Mouse (Mus musculus) kidney, adult 9 months (tissue): ENCODE results near the gene Noc3l.

Experiments used
- DNase-seq: peaks from one replicate; pipeline ENCODE4 v3.0.0; 2022

The Noc3l gene

DNA sequence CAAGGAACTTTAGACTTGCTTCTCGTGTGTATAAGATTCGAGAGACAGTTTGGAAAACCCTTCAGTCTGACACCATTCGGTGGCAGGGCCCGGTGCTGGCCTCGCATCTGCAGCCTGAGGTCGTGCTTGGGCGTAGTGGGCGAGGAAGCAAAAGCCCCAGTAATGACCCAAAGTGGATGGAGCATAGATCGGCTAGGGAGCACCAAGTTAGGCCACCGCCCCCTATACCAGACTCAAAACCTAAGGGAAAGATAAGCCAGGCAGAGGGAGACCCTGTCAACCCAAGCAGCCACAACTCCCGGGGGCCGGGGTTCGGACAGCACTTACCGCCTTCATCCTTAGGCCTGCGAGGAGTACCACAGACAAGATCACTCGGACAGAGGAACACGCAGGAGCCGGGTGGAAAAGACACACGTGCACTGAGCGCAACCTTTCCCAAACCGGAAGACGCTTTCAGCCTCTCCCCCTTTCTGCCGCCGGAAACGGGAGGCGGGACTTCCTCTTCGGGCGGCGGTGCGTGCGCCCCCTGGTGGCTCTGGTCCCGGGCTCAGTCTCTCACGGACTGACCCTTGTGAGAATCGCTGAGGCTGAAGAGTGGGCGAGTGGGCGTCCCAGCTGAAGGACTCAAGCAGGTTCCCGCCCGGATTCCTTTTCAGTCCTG, at the start of gene Noc3l:
TSS of gene Noc3l (minus strand) at position 472 of the 661 bp plus-strand sequence.
- peak; percentile 93 for DNase-seq

DNA sequence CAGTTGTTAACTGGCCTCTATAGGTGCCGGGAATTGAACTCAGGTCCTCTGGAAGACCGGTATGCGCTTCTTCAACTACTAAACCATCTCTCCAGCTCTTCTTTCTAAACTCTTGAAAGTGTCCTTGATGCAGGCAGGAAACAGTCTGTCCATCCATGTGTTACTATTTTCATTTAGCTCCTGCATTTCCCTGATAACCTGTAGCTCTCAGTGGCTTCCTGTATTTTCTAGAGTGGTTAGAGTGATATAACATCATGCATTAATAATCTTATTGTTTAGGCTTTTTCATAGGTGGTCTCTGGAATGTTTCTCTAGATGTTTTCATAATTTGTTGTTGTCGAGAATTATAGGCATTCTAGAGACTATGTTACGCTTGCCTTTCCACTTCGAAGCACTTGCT, 43.5 kb upstream of the Noc3l start:
- DNase-seq, result no peak

DNA sequence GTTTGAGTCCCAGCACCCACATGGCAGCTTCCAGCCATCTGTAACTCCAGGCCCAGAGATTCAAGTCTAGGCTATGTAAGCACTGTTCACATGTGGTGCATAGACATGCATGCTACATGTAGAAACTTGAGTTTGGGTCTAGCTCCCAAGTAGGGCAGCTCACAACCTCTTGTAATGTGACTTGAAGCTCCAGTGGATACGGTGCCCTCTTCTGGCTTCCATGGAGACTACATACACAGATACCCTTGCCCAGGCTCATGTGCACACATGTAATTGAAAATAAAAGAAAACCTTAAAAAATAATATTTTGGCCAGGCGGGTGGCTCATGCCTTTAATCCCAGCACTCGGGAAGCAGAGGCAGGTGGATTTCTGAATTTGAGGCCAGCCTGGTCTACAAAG, 39.2 kb upstream of the Noc3l start:
- DNase-seq, result no peak

DNA sequence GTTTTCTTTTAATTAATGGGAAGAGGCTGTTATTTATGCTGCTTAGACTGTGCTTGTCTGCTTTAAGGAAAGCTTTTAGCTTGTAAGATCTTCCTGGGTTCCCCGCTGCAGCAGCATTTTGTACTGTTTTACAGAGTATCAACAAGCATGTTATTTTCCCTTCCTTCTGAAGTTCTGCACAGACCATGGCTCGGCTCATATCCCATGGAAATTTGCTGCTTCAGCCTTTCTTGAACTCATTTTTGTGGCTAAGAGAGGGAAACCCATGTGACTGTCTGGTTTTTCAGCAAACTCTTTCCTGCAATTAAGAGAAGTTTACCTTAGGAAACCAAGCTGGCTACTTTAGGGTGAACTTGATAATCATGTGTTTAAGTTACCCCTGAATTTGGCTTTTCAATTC, 27.3 kb upstream of the Noc3l start:
- DNase-seq, result no peak

DNA sequence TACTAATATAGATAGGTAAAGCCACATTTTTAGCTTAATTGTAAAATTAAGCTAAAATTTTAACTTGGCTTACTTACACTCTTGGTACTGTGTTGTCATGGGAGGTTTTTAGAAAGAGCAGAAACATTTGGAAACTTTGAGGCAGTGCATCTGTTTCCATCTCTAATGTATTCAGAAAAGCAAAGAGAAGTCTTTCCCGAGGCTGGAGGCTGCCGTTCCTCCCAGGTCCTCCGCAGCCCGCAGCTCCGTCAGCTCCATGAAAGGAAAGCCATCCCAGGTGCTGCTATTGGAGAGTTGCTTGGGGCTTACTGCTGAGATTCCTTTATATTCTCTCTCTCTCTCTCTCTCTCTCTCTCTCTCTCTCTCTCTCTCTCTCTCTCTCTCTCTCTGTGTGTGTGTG, 25.8 kb upstream of the Noc3l start:
- no peak for DNase-seq

DNA sequence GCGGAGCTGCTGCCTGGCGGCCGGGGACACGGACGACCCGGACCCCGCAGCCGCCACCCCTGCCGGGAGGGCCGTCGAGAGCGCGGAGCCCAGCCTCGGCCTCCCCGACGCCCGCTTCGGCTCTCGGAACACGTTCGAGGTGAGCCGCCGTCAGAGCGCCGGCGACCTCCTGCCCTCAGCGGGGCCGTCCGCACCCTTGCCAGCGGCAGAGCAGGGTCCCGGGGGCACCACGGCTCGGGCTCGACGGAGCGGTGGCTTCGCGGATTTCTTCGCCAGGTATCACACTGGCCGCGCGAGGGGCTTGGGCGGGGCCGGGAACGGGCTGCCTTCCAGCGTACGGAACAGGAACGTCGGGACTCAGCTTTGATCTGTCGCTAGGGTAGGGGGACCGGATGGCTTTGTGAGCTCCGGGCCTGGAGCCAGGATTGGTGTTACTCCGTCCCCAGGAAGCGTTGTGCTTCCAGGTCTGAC, 18.2 kb upstream of the Noc3l start:
- peak; percentile 50 for DNase-seq

DNA sequence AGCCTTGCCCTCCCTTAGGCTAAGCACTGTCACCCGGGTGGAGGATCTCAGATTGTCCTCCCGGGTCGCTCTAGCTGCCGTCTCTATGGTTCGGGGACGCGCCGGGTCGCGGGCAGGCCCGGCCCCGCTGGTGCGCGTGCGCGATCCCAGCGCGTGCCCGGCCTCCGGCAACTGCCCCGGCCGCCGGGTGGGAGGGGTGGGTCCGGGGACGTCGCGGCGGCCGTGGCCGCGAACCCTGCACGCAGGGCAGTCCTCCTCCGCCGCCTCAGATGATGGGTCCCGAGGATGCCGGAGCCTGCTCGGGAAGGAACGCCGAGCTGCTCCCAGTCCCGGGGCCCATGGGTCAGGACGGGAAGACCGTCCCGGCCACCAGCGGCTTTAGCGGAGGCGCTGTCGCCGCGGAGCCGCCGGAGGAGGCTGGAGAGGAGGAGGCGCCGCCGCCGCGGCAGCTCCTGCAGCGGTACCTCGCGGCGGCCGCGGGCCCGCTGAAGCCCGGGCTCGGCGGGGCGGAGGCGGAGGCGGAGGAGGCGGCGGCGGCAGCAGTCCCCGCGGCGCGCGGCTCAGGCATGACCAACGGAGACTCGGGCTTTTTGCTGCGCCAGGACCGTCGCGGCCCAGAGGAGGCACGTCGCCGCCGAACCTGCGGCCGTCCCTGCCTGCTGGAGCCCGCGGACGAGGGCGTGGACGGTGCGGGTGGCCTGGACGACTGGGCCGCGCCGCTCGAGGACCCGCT, 17.6 kb upstream of the Noc3l start, which contains the start of gene Tbc1d12:
TSS of gene Tbc1d12 (plus strand) at position 142 of the 733 bp plus-strand sequence.
- DNase-seq, result peak; percentile 93

DNA sequence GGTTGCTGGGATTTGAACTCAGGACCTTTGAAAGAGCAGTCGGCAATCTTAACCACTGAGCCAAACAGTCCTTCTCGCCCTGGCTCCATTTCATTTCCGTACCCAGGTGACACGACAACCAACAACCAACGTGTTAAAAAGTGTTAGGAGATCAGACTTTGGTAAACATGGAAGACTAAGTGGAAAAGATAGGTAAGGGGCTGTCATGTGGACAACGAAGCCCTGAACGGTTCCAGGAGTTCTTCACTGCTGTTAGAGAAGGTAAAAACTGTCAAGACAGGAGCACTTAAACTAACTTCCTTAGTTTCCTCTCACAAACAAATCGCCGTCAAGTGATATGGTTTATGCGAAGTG, 17.0 kb upstream of the Noc3l start:
- DNase-seq, result no peak

DNA sequence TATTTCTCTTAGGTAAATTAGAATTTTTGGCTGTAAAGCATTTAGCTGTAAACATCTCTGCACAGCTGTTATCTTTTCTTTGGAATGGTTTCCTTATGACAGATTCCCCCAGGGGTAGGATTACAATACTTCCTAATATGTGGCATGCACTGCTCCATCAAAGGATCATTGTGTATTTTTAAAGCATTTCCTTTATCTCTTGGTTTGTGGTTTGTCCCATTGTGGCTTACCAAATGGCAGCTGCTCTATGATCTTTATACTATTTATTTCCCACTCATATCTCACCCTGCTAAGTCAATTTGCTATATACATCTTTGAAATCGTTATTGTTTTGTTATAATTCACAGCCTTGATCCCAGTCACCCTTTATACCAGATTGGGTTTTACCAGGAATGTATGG, 14.2 kb upstream of the Noc3l start:
- no peak for DNase-seq

DNA sequence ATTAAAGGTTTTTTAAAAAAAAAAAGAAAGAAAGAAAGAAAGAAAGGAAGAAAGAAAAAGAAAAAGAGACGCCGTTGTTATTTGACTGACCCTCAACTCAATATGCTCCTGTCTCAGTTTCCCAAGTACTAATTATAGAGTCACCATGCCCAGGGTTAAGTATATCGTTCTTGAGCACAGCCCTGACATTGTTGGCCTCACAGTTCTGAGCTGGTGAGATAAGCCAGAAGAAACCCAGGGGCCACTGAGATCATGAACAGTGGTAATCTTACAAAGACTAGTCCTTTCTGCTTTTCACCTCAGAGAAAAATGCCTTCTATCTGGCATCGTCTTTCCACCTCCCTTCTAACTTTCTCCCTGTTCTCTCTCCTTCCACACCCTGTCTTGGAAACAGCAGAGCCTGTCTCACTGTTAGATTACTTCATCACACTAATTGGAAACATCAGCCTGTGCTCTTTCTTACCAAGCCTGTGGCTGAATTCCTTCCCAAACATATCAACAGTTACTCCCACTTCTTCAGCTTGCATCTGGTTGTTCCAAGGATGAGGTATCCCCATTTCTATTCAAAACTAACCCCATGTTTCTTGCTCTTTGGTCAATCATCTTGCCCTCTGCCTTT, 1.3 kb upstream of the Noc3l start:
- DNase-seq, result no peak

DNA sequence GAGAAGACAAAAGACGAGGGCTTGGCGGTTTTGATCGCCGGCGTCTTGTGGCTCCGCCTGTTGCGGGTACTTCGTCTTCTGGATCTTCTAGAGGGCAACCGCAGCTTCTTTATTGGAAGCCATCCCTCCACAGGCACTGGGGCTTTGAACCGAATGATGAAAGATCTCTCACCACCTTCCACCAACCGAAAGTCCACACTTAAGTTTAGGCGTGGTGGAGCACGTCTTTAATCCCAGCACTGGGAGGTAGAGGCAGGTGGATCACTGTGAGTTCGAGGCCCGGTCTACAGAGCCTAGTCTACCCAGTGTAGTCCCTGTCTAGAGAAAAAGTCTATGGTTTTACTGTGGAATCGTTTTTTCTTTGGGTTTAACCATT, 378 bp upstream of the Noc3l start:
- DNase-seq, result no peak

DNA sequence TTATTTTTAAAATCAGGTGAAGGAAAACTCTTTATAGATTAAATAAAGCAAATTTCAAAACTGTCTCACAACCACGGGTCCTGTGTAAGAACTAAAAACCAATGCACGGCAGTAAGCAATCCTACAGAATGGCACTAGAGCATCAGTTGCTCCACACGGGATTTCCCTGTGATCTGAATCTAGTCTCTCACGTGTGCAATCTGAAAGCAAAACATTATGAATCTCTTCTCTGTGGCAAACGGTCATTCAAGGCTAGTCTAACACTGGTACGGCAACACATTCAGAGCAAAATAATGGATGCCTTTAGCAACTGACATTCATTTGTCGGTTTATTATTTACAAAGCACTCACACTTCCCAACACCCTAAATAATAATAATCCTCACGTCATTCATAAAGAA, 846 bp downstream of the Noc3l start:
- no peak for DNase-seq

DNA sequence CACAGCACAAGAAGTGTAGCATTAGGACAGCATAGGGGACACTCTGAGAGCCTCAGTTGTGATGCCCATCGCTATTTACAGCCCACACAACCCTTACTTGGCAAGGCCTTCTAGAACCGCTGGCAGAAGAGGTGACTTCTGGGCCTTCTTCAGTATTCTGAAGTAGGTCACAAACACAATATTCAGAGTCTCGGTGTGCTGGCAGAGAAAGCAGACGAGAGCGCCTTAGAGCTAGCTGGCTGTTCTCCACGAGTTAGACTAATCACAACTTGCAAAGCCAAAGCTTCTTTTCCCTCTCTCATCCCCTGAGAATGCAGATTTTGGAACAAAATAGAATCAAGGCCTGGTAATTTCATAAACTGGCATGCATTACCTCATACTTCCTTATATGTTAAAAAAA, 20.2 kb downstream of the Noc3l start:
- DNase-seq, result no peak

DNA sequence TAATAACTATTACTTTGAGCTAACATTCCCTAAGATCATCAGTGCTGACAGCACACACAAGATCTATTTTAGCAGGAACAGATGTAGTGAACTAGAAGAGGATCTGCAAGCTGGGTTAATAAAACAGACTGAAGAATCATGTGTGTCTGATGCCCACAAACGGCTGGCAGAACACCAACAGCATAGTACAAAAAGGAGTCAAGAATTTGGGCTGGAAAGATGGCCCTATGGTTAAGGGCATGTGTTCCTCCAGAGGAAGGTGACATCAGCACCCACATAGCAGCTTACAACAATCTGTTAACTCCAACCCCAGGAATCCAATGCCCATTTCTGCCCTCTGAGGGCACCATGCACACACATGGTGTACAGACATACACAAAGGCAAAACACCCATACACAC, 20.7 kb downstream of the Noc3l start:
- no peak for DNase-seq

DNA sequence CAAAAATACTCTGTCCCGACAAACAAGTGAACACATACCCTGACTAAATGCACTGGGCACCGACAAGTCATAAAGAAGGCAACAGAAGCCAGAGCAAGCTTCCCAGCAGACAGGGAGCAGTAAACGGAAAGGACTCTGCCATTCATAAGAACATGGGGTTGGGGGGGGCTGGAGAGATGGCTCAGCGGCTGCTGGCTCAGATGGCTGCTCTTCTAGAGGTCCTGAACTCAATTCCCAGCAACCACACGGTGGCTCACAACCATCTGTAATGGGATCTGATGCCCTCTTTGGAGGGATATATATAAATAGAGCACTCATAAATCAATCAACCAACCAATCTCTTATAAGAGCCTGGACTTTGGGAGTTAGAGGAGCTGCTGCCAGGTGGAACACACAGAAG, 22.5 kb downstream of the Noc3l start:
- no peak for DNase-seq

DNA sequence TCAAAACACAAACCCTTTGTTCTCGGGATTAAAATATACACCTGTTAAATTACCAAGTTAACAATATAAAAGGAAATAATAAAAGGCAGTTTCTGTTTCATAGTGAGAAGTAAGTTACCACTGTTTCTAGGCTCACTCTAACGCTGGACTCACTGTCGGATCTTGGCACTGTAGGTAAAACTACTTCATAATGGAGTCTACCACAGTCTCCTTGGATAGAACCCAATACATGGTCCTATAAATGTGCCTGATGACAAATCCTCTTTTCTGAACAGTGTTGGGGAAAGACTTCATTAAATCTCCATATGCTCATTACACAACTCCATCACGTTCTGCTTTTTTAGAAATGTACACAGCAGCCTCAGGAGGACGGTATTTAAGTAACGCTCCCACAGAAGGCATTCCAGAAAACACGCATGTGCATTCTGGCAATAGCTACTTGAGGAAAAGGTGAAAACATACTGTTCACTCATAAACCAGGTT, 25.4 kb downstream of the Noc3l start:
- DNase-seq, result no peak

DNA sequence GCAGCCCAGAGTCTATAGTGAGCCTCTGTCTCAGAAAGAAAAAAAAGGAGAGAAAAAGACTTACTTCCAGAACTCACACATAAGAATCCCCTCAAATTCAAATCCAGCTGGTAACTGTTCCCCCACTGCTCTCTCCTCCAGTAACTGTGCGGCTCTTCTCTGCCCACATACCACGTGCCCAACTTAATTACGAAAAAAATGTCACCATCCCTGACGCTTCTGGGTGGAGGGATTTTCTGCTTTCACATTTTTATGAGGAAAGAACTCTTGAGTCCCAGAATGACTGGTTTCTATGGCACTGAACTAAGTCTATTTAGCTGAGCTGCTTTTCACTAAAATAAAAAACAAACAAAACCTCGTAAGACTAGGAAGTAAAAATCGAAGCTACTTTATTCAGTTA, 31.3 kb downstream of the Noc3l start:
- DNase-seq, result no peak

DNA sequence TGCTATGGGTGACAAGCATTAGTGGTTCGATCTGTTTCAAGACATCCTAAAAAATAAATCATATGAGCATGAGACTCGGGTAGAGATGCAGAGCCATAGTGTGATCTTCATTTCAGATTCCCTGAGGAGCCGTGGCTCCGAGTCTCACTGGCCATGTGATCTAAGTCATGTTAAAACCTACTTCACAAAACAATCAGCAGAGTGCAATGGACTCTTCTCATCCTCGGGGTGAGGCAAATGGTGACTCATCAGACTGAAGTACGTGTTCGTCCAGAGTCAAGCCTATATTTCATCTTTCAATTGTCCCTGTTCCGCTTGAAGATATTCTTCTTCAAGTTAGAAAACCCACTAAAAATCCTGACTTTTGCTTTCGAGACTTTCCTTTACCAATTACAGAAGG, 35.5 kb downstream of the Noc3l start:
- no peak for DNase-seq

DNA sequence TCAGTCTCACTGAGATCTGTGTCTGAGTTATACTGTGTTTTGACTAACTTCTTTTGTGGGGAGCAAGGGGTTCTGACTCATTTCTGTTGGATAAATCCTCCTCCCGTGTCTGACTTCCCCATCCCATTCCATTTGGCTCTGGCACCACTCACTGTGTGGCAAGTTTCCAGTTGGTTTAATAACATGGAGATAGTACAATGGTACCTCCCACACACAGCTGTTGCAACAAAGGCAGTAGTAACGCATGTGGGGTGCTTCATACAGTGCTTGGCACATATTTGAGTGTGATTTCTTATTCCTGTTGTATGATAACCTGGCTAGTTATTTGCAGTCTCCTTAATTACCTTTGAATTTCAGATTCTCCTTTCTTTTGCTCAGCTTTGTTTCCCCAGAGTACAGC, 40.2 kb downstream of the Noc3l start:
- DNase-seq, result no peak

DNA sequence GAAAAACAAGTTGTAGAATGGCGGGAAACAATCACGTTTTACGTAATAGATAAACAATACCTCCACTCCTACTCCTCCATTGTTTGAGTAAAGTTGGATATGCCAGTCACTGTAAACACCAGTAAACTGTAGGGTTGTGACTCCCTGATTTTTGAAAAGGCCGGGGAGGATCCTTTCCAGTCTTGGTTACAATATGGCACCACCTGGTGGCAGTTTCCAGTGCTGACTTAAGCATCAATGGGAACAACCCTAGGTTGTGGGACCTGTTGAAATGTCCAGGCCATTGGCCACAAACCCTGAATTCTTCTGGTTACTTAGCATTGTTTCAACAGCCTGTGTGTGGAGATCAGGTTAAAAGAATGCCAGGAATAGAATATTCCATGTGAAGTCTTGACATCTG, 43.5 kb downstream of the Noc3l start:
- DNase-seq, result peak; percentile 59

DNA sequence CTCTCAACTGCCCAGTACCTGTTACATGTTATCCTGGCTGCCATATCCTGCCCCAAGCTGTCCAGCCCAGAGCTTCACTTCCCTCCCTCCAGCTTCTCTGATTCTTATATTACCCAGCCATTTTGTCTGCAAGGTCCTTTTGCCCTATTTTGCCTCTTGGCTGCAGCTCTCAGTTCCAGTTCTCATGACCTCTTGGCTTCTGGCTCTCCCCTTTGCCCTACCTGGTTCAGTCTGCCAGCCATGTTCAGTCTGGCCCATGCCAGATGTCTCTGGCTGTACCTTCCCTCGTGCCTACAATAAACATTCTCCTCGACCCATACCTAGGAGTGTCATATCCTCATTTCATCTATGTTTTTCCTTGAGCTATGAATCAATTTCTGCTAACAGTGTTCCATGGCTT, 52.7 kb downstream of the Noc3l start:
- no peak for DNase-seq

DNA sequence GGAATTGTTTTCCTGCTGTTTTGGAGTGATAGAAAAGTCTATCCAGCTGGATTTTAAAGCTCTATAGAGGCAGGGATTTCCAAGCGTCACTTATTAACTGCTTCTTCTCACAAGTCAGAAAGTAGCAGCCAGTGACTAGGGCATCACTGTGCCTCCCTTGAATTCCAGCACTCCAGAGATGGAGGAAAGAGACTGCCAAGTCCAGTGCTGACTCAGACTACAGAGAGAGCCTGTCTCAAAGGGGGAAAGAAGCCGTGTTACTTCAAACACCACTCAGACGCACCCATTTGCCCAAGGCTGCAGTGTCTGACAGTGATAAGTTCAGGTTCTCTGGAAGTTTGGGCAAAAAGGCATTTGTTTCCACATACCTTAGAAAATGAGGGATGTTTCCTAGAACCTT, 58.6 kb downstream of the Noc3l start:
- no peak for DNase-seq

DNA sequence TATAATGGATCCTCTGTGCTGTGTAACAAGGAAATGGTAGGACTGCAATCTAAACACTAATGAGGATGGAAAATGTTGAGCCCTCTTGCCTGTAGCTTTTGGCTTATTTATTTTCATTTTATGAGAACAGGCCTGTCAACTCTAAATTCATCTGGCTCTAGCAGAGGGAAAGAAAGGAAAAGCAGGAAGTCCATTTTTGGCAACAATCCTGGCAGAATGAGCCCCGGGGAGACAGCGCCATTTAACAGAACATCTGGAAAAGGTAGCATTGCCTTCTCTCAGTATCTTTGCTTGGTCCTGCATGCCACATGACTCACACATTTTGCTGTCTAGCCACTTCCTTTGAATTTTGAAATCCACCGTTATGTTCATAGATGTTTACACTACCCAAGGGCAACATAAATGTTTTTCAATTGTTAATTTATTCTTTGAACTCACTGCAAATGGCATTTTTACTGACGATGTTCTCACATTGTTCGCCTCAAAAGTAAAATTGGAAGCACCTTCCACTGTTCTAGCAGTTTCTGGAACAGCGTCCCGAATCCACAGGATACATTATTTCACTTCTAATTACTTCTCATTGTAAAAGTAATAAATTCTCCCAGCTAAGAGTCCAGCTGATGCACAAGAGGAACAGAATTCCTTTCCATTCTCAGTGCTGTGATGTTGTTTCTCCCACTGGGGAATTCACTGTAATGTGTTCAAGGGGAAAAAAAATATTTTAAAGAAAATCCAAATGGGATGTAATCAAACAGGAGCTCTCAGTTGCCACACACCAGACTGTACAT, 60.2 kb downstream of the Noc3l start:
- DNase-seq, result no peak
